Mouse (Mus musculus) cerebellum, postnatal 4 days (tissue): ENCODE measurements at regions not wholly inside any gene's neighbourhood (a gene's known extent, or its start where the extent isn't known, plus 50 kb on each side); places are given as distances from the start of the nearest gene placed in this dataset.

Experiments
- DNase-seq, 2 experiments: peaks; one replicate each; pipeline ENCODE4 v3.0.0; 2022; ENCODE audit warnings: low spot score in 2 of 2, mixed read lengths in 1 of 2

DNA sequence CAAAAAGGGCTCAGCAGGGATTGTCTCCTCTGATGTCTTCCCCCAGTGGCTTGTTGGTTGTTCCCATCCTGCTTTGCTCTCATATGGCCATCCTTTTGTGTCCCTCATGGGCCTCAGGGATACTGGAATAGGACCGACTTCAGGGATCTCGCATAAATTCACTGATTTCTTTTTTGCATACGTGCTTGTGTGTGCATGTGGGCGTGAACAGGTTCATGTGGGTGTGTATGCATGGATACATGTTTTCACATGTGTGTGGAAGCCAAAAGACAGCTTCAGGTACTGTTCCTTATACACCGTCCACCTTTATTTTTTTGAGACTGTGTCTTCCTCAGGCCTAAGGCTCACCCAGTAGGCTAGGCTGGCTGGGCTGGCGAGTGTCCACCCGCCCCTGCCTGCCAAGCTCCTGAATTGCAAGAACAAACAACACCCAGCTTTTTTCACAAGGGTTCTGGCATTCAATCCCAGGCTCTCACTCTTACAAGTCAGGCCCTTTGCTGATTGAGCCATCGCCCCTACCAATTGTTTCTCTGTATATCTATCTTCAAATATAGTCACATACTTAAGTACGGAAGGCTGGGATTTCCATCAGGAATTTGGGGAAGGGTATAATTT, 127.0 kb upstream of the Hmgn3 start:
- peak in 1 of 2 experiments; percentile 6 for DNase-seq

DNA sequence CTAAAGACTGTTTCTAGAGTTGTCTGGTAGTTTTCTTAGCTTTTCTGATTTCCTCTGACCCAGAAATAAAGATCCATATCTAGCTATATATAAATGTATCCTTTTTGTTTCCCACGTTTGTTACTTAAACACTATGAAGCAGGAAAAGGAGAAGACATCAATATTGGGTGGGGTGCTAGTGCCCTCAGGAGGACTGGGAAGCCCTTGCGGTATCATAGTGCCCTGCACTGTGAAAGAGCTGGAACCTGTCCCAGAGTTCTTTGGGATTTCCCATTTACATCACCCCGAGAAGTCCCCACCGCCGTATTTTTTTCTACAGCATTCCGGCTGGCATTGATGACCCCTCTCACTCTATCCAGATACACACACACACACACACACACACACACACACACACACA, 119.3 kb upstream of the Hmgn3 start:
- no peak for DNase-seq

DNA sequence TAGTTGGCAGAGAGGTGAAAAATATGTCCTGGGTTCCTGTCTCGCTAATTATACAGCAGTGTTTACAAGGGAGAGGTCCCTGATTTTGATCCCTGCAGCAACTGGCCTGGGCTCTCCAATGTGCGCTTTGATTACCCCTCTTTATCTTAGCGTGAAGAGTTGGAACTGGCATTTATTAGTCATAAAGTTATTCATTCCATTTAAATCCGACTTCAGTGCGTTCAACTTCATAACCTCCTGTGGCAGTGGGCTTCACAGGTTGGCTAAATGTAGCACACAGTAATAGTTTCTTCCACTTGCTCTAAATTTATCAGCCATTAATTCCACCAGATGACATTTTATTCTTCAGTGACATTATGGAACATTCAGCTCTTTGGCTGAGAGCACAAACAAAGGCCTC, 113.0 kb upstream of the Hmgn3 start:
- no peak for DNase-seq

DNA sequence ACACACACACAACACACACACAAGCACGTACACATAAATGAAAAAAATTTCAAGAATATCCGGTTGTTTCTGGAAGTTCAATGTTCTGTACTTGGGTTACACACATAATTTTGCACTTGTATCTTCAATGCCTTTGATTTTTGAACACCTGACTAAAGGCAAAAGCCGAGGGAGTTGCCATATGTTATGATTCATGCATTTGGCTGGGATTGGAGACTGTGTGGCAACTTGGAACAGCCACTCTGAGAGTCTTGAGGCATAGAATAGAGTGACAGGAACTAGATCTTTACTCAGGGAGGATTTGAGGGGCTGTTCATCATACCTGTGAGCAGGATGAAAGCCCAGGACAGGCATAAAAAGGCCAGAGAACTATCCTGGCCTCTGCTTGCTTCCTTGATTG, 112.5 kb upstream of the Hmgn3 start:
- no peak for DNase-seq

DNA sequence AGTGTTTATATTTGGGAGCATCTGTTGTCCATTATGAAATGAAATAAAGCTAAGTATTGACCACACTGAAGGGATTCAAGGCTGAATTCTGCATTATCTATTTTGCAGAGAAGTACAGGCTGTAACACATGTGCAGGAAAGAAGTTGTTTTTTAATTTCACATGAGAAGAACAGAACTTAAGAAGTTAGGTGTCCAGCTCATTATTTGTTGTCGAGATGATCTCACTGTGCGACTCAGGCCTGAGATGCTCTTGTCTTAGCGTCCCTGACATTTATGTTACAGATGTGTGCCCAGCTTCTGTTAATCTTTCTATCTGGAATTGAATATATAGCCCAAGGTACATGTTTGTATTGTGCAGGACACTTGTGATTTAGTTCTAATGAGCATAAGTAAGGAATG, 112.0 kb upstream of the Hmgn3 start:
- DNase-seq, result no peak

DNA sequence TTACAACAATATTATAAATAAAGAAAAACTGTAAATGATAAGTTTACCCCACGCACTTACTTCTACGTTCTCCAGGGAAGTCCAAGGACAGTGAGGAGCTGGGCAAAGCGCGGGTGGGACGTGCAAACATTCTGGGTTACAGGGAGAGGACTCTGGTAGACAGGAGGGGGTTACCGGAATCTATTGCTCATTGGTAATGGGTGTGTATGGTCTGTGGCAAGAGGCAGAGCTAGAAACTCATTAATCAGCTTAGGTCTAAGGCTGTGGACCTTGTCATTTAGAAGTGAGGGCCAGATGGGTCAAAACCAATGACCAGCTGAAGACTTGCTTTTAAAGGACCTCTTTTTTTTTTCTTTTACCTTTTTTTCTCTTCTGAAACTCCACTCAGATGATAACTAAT, 107.9 kb upstream of the Hmgn3 start:
- DNase-seq, result no peak

DNA sequence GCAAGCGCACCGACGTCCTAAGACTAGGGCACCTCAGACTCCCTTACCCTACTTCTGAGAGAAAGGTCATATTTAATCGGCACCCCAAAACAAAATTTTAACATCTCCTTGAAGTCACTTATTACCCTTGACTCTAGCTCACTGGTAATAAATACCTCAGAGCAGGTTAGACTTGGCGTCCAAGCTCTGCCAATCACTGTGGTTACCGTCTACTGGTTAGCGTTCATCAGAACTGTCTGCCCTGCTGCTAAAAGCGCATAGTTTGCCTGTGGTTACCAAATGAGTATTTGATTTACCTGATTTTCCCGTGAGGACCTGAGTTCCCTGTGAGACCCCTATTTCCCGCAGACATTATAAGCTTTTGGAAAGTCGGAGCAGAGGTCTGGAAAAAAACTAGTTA, 107.3 kb upstream of the Hmgn3 start:
- no peak for DNase-seq

DNA sequence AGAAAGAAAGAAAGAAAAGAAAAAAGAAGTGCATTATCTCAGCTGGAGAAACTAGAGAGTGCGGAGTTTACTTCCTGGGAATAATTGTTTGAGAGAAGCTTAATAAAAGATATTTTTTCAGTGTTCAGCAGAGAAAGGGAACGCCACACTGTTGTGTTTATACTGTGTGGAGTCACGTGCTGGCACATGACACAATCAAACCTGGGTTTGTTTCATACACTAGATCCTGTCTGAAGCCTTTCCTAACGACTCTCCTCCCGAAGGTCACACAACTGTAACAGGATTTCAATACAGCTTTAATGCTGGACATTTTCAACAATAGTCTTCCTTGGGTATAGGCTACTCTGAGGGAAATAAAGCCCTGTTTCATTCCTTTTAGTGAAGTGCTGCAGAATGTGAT, 105.3 kb upstream of the Hmgn3 start:
- DNase-seq, result no peak

DNA sequence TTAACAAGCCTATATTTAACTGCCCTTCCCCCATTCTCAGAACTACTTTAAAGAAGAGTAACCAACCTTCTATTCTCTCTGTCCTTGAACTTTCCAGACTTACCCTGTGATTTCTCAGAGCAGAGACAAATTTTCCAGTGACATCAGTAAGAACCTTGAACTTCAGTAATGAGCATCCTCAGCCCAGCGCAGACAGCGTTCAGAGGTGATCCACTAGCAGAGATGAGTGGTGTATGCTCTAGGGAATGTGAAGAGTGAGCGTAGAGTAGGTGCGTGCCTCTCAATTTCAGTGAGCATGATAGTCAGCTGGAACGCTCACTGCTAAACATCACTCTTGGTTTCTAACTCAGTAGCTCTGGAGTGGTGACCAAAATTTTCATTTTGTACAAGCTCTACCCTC, 103.4 kb upstream of the Hmgn3 start:
- no peak for DNase-seq

DNA sequence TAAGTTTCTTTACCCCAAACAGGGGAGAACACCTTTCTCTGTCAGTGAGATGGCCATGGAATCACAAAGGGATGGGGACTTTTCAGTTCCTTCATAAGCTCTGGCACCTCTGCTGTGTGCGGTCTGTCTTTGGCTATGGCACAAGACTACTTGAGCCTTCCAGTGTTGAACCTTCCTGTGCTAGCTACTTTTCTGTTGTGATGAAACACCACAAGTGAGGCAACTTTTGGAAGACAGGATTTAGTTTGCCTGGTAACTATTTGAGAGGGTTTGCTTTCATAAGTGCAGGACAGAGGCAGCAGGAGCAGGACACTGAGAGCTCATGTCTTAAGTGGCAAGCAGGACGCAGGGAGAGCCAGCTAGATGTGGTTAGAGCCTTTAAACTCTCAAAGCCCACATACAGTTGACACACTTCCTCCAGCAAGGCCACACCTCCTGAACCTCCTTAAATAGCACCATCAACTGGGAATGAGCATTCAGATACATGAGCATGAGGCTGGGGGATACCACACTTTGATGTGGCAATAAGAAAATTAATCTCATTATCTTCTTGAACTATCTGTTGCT, 101.8 kb upstream of the Hmgn3 start:
- no peak for DNase-seq

DNA sequence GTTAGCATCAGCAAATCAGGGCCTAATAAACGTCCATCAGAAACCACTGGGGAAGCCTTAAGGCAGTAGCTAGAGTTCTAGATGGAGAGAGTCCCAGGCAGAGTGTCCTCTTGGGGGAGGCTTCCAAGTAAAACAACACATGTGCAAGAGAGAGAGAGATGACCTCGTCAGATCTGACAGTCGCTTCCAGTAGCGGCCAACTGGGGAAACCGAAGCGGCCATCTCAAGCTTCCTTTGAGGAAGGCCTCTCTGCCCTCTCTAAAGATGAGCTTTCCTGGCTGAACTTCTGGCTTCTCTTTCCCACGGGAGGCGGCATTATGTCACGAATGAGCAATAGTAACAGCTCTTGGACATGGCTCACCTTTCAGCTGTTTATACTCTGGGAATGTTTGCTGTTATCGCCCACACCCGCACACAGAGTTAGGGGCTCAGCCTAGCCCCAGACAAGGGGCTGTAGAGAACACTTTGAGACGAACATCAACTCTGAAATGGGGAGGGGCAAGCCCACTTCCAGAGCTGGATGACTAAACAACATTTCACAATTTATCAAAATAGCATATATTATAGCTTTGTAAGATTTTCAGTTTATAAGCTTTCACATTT, 100.7 kb upstream of the Hmgn3 start:
- DNase-seq, result no peak

DNA sequence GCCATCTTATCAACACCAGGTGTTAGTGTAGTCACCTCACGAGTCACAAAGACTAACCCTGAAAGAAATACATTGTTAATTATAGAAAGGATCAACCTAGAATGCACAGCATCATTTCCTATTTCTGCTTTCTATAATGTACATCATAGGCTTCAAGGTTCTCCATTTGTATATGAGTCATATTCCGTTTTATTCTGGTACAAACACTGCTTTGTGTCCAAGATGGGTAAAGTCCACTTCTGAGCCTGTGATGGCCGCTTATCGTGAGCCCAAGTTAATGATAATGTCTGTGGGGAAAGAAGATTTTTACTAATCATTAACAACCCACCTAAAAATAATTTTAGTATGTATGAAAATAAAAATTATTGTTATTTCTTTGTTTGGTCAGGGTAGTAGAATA, 94.6 kb upstream of the Hmgn3 start:
- no peak for DNase-seq

DNA sequence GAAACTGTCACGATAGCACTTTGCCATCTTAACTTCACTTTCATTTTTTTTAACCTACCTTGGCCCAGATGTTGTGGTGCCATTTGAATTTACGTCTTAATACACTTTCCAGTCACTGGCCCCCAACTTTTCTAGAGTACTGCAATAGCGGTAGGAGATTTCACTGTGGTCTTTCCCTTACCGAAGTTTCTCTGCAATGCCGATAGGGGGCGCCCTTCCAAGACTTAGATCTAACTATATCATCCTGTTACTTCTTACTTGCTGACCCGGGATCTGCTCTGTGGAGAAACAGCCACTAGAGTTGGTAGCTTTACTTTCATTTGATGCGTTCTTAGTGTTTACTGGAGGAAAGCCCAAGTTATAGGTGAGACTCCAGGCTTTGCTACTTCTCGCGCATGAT, 92.6 kb upstream of the Hmgn3 start:
- no peak for DNase-seq

DNA sequence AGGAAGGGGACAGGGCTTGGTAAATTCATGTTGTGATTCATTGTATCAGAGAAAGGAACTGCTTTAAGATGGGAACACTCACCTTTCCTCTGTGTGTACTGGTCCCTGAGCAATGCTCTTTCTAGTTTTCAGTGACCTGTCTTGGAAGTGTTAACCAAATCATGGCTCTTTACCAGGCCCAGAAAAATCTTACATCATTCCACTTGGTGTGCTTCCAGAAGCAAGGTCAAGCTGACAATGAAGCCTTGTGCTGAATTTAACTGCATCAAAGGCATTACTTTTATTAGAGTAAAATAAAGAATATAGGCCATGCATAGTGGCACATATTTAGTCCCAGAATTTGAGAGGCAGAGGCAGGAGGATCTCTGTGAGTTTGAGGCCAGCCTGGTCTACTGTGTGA, 75.4 kb upstream of the Hmgn3 start:
- no peak for DNase-seq

DNA sequence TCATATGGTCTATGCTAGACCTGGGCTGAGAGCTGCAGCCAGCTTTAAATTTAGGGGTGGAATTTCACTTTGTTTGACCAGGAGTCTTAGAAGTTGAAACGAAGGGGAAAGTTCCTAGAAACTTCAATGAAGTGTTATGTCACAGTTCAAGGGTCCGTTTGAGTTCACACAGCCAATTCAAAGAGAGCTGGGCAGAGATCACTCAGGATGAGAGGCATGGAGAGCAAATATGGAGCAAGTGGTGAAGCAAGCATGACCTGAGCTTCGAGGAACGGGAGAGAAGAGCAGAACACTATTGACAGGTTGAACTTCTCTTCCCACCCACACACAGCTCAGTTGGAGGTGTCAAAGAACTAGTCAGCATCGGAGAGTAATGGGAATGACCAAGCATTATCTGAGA, 56.1 kb upstream of the Hmgn3 start:
- DNase-seq, result no peak

DNA sequence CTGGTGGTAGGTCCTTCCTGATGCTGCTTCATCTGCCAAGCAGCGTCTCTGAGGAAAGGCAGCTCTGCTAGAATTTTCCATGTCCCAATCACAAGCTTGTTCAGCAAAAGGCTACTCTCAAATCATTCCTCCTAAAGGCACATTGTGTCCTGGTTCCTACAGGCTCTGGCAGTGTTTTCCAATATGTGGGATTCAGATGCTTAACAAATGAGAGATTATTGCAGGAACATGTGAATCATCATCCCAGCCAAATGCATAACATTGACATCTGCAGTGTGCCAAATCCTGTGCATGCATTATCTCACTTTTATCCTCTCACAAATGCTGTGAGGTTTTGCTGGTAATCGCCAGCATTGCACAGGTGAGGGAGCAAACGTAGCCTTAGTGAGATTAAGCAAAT, 53.3 kb upstream of the Hmgn3 start:
- no peak for DNase-seq

DNA sequence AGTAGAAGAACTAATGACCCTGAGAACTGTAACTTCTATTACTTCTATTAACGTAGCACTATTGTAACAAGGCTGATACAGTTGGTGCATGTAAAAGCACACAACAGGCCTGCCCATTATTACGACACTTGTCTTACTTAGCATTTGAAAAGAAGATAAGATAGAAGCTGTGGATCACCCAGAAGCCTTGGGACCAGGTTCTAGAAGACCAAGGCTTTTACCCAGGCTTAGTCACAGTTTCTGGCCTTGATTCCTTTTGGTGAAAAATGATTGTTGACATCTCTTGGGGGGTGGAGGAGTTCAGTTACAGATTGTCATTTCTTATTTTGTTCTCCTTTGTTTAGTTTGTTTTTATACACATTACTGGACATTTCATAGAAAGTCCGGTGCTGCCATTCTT, 52.7 kb upstream of the Hmgn3 start:
- no peak for DNase-seq

DNA sequence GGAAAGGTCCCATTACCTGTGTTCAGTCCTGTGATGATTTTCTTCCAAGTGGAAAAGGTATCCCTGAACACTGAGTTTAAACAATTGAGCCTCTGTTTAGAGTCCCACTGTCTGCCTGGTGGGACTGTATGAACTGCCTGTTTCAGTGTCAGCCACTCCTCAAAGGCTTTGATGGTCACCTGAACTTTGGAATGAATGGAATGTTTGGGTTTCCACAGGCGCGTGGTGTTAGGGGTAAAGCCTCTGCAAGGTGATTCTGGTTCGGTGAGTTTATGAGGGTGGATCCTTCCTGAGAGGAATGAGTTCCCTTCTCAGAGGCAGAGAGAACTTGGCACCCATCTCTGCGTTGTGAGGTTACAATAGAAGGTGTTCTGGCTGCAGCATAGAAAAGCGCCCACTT, 50.5 kb upstream of the Hmgn3 start:
- DNase-seq, result no peak
